Mouse (Mus musculus) embryonic stem cell, embryonic (primary cell): ENCODE results near the gene Cldn24.

Source experiments
- CTCF ChIA-PET, 4 experiments: fragments of 300-600 bp in 2 of 4; fragments of 350-600 bp in 2 of 4; sonication (Branson Sonifier 250); formaldehyde crosslinking; loops; one replicate each; lab custom pipeline; 2022; ENCODE audit warnings: inconsistent platforms in 2 of 4; lab: Charles Lee
- POLR2A ChIA-PET, 4 experiments: fragments of 300-600 bp in 2 of 4; fragments of 350-600 bp in 2 of 4; sonication (Branson Sonifier 250); formaldehyde crosslinking; loops; one replicate each; lab custom pipeline; 2022; ENCODE audit warnings: antibody characterized with exemption in 4 of 4, inconsistent platforms in 1 of 4; lab: Charles Lee

Gene Cldn24

GRCm38 (mm10) chr8:47853356-47853755 is 31.4 kb downstream of the Cldn24 start:
- ChIA-PET POLR2A (interaction anchor here in 2 of 4 experiments (0.6 to 1.7 kb wide), 4 partner anchors 10 to 139 kb away, joined by 3 to 7 read pairs (median 4); partner anchors contain the start of gene Cdkn2aip (in 1 of the 2)), CTCF (interaction anchor here in 3 of 4 experiments (0.6 to 2.3 kb wide), 4 partner anchors 10 to 234 kb away, joined by 4 to 10 read pairs (median 4); no protein-coding TSS in a partner anchor)

GRCm38 (mm10) chr8:47859259-47859658 is 37.3 kb downstream of the Cldn24 start:
- ChIA-PET CTCF (interaction anchor here in 3 of 4 experiments (1.0 to 2.0 kb wide), 6 partner anchors 10 to 116 kb away, joined by 3 to 7 read pairs (median 4); no protein-coding TSS in a partner anchor), POLR2A (interaction anchor here in 2 of 4 experiments (1.0 to 1.6 kb wide), 2 partner anchors 120 to 131 kb away, joined by 4 read pairs; partner anchors contain the start of gene Wwc2 (in 1 of the 2))

GRCm38 (mm10) chr8:47866568-47866967 is 44.6 kb downstream of the Cldn24 start:
- ChIA-PET POLR2A (interaction anchor here in 2 of 4 experiments (0.7 to 1.7 kb wide), 5 partner anchors 10 to 108 kb away, joined by 3 to 7 read pairs (median 3); no protein-coding TSS in a partner anchor), CTCF (interaction anchor here (0.6 to 3.8 kb wide), 26 partner anchors 9 to 158 kb away, joined by 3 to 23 read pairs (median 4); no protein-coding TSS in a partner anchor)

- ChIA-PET CTCF (interaction anchor here (0.6 to 3.8 kb wide), 30 partner anchors 9 to 157 kb away, joined by 3 to 23 read pairs (median 4); no protein-coding TSS in a partner anchor), POLR2A (interaction anchor here in 2 of 4 experiments (0.5 to 1.7 kb wide), 7 partner anchors 10 to 149 kb away, joined by 3 to 7 read pairs (median 3); no protein-coding TSS in a partner anchor)
Measured at GRCm38 (mm10) chr8:47867067-47867466, 45.1 kb downstream of the Cldn24 start.
